Mouse (Mus musculus) left cerebral cortex, postnatal 14 days (tissue): Measurements from ENCODE around the gene Ccnb1ip1. TPM values are rescaled to one million over a fixed set of nuclear protein-coding genes. Genes with fewer than 3 reads are reported as not detected.

Experiments
- DNase-seq, 2 experiments: peaks; one replicate each; pipeline ENCODE4 v3.0.0; 2021 to 2022; ENCODE audit warnings: low spot score in 2 of 2, mixed read lengths in 1 of 2
- intact Hi-C: fragments of 180-260 bp; cut with DNase I; formaldehyde crosslinking; loops from one replicate; pipeline ENCODE4 v1.15.1; 2025
- total RNA-seq, 2 experiments: library from RNA; stranded (reverse); gene quantifications; 2 replicates each; pipeline ENCODE4 v1.2.3; 2021

Ccnb1ip1 gene
- total RNA-seq, 2 experiments from 2014 or later, result not detected

DNA sequence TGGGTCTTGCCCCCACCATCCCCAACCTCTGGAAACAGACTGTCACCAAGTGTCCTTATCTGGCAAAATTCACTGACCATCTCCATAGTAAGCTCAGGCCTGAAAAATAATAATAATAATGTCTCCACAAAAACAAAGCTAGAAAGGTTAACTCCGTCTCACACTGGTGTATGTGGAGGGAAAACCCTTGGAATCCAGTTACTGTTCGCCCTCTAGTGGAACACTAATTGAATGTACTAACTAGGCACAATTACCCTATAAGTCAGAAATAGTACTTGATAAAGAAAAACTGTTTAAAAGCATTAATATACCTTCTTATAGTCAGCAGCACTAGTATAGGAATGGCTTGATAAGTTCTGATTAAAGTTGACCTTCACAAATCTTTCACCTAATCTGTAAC, 19.4 kb downstream of the Ccnb1ip1 start:
- intact Hi-C loops, result no loop called here

DNA sequence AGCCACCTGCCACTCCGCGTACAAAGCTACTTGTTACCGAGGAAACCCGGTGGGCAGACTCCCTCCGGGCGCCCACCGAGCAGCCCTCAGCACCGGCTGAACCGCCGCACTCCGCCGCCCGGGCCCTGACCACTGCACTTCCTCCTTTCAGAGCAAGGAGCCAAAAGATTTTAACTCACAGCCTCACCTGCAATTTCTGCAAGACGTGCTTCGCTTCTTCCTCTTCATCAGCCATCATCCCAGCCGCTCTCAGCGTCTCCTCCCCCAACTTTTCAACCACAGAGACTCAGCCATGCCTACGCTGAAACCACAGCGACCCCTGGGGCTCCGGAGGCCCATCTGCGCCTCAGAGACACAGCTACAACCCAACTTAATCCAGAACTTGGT, 22.3 kb downstream of the Ccnb1ip1 start, which contains the start of gene Ttc5:
Gene Ttc5 (minus strand): TSS at position 269 of the 387 bp plus-strand sequence.
- DNase-seq, result peak; percentile 93 to 94
- intact Hi-C loops, result no loop called here

More for the DNA sequence above, 19.4 kb downstream of the Ccnb1ip1 start:
- DNase-seq, result no peak

DNA sequence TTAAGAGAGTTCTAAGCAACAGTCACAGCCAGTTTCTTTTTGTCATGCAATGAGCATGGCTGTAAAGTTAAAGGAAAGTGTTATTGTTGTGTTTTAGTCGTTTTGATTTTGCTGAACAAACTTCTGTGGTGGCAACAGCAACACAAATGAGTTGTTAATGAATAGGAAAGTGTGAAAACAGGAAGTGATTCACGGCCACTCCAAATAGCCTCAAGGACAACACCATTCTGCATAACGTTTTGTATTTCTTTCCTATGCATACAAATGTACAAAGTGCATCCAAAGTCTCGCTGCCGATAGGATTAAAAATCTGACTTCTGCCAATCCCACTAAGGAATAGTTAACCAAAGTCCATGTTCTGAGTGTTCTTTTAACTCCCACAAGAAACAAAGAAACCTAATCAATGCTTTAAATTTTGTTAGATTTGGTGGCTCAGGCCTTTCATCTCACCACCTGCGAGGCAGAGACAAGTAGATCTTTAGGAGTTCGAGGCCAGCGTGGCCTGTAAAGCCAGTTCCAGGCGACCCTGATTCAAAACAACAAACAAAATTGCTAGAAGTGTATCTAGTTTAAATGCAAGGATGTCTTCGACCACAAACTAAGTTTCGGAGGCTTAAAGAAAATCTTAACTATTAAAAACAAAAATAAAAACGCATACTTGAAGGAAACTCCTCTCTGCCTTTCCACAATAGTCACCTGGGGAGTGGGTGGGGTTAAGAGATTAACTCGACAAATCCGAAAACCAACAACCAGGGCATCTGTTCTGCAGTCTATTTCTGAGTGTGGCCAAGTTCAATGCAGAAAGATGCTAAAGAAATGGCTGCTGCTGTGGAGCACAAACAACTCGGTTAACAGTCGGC, 22.9 kb downstream of the Ccnb1ip1 start:
- intact Hi-C loops, result loop anchor here (5.0 kb wide), 1 partner anchor 857 kb away; no protein-coding TSS in a partner anchor
- DNase-seq, result no peak

DNA sequence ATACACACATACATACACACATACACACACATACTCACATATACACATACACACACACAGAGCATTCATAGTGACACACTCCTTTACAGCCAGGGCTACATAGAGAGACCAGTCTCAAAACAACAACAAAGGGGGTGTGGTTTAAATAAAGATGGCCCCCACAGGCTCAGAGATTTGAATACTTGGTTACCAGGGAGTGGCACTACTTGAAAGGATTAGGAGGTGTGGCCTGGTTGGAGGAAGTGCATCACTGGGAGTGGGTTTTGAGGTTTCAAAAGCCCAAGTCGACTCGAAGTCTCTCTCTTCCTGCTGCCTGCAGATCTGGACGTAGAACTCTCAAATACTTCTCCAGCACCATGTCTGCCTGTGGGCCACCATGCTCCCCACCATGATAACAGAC, 25.4 kb downstream of the Ccnb1ip1 start:
- DNase-seq, result no peak
- intact Hi-C loops, result loop anchor here (5.0 kb wide), 1 partner anchor 855 kb away; no protein-coding TSS in a partner anchor

DNA sequence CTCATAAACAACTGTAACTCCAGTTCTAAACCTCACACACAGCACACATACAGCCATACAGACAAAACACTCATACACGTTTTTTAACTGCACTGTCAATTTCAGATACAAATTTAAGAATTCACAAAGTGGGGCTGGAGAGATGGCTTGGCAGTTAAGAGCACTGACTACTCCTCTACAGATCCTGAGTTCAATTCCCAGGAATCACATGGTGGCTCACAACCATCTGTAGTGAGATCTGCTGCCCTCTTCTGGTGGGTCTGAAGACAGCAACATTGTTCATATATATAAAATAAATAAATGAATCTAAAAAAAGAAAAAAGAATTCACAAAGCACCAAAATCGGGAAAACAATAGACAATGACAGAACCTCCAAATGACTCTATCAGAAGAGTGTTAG, 36.2 kb downstream of the Ccnb1ip1 start:
- peak in 1 of 2 experiments; percentile 16 for DNase-seq

DNA sequence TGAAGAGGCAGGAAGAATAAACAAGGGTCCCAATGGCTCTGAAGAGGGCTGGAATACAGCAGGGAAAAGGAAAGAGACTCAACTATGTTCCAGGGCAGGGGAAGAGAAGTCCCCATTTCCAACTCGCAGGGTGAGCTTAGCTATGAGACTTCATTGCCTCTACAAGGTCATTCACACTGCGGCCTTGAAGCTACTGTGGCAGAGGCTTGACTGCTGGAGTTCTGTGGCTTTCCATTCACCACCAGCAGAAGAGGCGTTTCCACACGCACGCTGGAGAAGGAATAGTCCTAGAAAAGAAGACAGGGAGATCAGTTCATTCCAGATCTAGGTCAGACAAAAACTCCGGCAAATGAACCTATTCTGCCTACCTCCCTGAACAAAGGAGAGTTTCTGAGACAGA, 41.8 kb downstream of the Ccnb1ip1 start:
- intact Hi-C loops, result no loop called here
- DNase-seq, result no peak

More for the DNA sequence above, 36.2 kb downstream of the Ccnb1ip1 start:
- intact Hi-C loops, result loop anchor here (10.0 kb wide), 2 partner anchors 707 to 917 kb away; no protein-coding TSS in a partner anchor

DNA sequence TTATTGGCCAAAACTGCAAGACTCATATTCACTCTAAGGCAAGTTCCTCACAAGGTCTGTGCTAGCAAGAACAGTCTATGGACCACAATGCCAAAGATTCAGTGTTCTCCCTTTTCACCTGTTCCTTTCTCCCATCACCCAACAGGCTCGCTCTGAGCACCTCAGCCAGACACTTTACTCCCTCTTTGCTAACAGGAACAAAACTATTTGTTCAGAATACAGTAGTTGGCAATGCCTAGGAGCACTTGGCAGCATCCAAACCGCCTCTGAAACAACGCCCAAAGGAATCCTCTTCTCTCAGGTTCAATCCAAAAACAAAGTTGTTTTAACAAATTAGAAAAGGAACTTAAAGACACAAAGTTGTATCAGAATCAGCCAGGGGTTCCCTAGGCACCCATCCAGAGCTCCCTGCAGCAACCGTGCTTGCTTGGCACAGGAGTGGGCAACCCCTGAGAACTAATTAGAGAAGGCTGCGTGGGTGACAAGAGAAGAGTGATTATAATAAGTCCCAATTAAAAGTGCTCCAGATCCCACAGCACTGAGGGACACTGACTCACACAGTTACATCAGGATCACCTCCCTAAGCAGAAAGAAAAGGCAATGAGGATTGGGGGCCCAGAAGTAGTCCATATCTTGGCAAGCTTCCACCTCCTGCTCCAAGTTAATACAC, 49.0 kb downstream of the Ccnb1ip1 start:
- DNase-seq, result peak; percentile 31 to 38
- intact Hi-C loops, result no loop called here

DNA sequence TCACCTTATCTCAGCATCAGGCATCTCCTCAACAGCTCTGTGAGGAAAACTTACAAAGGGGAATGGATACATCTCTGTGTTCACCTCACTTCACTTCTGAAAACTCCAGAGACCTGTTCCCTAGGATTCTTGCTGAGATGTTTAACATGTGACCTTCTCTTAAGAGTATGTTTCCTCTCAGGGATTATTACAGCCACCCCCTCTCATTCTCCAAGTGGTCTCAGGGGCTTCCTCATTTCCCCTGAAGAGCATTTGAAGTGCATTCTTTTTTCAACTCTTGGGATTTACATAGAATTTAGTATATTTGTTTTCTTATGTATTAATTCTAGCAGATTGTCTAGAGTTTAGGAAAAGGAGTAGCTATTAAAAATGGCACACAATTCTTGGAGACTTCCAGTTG, 62.5 kb downstream of the Ccnb1ip1 start, which contains the start of gene Olfr749:
Gene Olfr749 (minus strand): TSS at position 101 of the 400 bp plus-strand sequence.
- intact Hi-C loops, result no loop called here
- DNase-seq, result no peak

DNA sequence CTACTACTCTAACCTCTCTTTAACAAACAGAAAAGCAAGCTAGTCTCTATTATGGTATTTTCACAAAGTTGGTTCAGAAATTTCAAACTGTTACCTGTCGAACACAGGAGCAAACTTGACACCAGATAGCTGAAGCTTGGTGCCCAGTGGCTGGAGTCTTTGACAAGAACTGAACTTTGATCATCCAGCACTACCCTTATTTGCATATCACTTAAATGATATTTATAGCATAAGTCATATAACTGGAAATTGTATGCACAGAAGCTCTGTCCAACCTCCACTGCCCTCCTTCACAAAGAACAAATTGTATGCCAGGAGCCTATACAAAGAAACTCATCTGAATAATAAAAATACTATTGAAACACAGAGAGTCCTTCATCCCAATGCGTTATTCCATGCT, 65.9 kb downstream of the Ccnb1ip1 start:
- no peak for DNase-seq
- intact Hi-C loops, result no loop called here

DNA sequence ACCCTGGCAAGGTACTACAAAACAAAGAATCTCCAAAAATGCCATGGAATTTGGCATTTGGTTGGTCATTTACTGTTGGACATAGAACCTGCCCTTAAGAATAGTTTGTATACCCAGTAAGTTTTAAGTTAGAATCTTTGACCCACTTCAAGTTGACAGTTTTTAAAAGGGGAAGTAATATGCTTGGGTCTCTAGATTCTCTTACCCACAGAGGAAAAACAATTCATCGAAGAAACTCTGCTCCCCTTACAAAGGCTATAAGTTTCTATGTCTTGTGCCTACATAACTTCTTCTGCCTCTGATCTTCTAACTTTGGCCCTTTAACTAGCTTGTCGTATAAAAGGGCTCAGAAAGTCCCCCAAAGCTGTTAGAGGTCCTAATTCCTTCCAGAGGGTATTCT, 67.2 kb downstream of the Ccnb1ip1 start:
- intact Hi-C loops, result no loop called here
- DNase-seq, result no peak

Other genes starting within 250 kb of the Ccnb1ip1 start
- gene Olfr744, start 192.9 kb downstream of the Ccnb1ip1 start, total RNA-seq, result not detected
- gene Olfr745, start 168.3 kb downstream of the Ccnb1ip1 start, total RNA-seq, result not detected
- gene Olfr746, start 160.6 kb downstream of the Ccnb1ip1 start, total RNA-seq, result not detected
- gene Olfr747, start 114.5 kb downstream of the Ccnb1ip1 start, total RNA-seq, result not detected
- not detected for gene Olfr748, start 100.4 kb downstream of the Ccnb1ip1 start, total RNA-seq
- not detected for gene Olfr749, start 62.6 kb downstream of the Ccnb1ip1 start, total RNA-seq
- gene Ttc5, start 22.2 kb downstream of the Ccnb1ip1 start, total RNA-seq, result 10 to 100 TPM; 64.7 to 68.3 TPM
- 10 to 100 TPM; 25.5 to 29.8 TPM for gene Parp2, start 109 bp upstream of the Ccnb1ip1 start, total RNA-seq
- 1 to 10 TPM; 2.2 to 2.6 TPM for gene Tep1, start 62.8 kb upstream of the Ccnb1ip1 start, total RNA-seq
- 1 to 10 TPM; 2.0 to 2.9 TPM for gene Klhl33, start 89.8 kb upstream of the Ccnb1ip1 start, total RNA-seq
- 10 to 100 TPM; 35.1 to 39.7 TPM for gene Osgep, start 117.2 kb upstream of the Ccnb1ip1 start, total RNA-seq
- gene Apex1, start 117.2 kb upstream of the Ccnb1ip1 start, total RNA-seq, result 10 to 100 TPM; 57.7 to 61.1 TPM
- 10 to 100 TPM; 87.3 to 98.4 TPM for gene Pip4p1, start 123.1 kb upstream of the Ccnb1ip1 start, total RNA-seq
- gene Pnp, start 123.3 kb upstream of the Ccnb1ip1 start, total RNA-seq, result 10 to 100 TPM; 13.7 to 15.2 TPM
- 10 to 100 TPM in 1 of 2 experiments, 1 to 10 TPM in 1; 9.2 to 14.4 TPM for gene Gm49342, start 136.8 kb upstream of the Ccnb1ip1 start, total RNA-seq
- 1 to 10 TPM in 1 of 2 experiments, under 1 TPM in 1; 0.68 to 1.5 TPM for gene Pnp2, start 148.3 kb upstream of the Ccnb1ip1 start, total RNA-seq
- under 1 TPM in 1 of 2 experiments, not detected in 1; 0.30 TPM for gene Rnase10, start 200.0 kb upstream of the Ccnb1ip1 start, total RNA-seq
- not detected for gene Rnase9, start 234.1 kb upstream of the Ccnb1ip1 start, total RNA-seq
- gene Rnase11, start 242.4 kb upstream of the Ccnb1ip1 start, total RNA-seq, result not detected
- gene Rnase12, start 249.9 kb upstream of the Ccnb1ip1 start, total RNA-seq, result not detected